Mouse (Mus musculus) brain, embryonic 14.5 days (tissue): ENCODE measurements around the gene Gm14214.

ENCODE experiments used
- CTCF ChIP-seq: fragments of 200-500 bp; IDR thresholded peaks from 2 replicates; pipeline ENCODE4 v1.5.1; 2012; ENCODE audit warnings: inconsistent platforms, mild to moderate bottlenecking, moderate library complexity, borderline replicate concordance; ENCODE audit not compliant: insufficient read depth, insufficient read length; ENCODE audit errors: extremely low read depth
- POLR2A ChIP-seq: fragments of 200-500 bp; IDR thresholded peaks from 2 replicates; pipeline ENCODE4 v1.6.1; 2012; ENCODE audit warnings: mild to moderate bottlenecking, inconsistent platforms, borderline replicate concordance; ENCODE audit not compliant: poor library complexity, insufficient read depth, insufficient read length, severe bottlenecking; ENCODE audit errors: extremely low read depth

DNA sequence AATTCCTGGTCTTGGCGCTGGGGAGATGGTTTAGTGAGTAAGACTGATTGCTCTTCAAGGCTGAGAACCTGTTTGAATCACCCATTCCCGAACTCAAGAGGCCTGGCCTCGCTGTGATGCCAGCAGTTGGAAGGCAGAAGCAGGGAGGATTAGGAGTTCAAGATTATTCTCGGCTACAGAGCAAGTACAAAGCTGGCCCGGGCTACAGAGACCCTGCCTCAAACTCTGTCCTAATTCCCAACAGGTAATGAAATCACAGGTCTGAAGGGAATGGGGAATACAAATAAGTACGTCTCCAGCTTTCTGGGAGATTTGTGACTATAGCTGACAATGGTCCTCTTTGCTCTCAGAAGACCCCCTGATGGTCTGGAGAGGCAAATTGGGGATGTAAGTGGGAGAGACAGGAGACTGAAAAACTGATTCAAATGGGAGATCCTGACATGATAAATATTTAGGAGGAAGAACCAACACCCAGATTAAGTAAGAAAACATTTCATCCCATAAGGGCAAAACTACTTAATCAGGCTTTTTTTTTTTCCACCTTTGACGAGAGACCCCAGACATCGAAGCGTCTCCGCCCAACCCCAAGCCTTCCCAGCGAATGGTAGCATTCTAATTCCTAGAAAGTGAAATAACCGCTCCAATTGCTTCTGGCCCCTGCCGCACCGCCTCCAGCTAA lies 20.3 kb upstream of the Gm14214 start:
- TF ChIP-seq CTCF (no peak), POLR2A (no peak)
